Mouse (Mus musculus) urinary bladder, postnatal 10 days (tissue): ENCODE data around the gene Nlk.
"Not testable (repeated sequence)": the region's sequence is repeated elsewhere in the genome, so short reads cannot be mapped to it uniquely, and the experiment has no call there.

ENCODE experiments used
- DNase-seq: peaks from one replicate; pipeline ENCODE4 v3.0.0; 2022; ENCODE audit warnings: low spot score

Gene Nlk

DNA sequence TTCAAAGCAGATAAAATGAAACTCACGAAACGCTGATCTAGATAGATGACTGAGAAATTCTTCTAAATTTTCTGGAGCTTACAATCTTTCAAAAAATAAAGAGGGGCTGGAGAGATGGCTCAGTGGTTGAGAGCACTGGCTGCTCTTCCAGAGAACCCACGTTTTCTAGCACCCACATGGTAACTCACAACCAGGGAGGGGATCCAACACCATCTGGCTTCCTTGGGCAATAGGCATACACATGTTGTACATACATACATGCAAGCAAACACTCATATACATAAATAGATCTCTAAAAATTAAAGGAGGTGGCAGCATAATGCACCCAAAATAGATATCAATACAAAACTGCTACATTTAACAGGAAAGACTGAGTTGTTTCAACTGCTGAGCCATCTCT lies 16.1 kb downstream of the Nlk start:
- no peak for DNase-seq

DNA sequence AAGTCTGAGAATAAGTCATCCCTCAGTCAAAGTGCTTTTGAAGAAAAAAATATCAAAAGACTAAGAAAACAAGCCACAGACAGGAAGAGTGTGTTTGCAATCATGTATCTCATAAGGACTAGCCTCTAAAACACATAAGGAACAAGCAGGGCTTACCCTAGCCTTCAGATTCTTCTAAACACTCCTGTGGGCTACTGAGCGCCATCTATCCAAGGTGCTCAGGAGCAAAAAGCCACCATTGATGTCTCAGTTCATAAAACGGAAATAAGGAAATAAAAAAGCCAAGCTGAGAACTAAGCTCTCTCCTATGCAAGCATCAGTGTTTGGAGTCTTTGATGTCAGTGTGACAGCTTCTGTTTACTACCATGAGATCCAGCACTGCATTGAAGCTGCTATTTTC lies 18.4 kb downstream of the Nlk start:
- DNase-seq, result no peak

DNA sequence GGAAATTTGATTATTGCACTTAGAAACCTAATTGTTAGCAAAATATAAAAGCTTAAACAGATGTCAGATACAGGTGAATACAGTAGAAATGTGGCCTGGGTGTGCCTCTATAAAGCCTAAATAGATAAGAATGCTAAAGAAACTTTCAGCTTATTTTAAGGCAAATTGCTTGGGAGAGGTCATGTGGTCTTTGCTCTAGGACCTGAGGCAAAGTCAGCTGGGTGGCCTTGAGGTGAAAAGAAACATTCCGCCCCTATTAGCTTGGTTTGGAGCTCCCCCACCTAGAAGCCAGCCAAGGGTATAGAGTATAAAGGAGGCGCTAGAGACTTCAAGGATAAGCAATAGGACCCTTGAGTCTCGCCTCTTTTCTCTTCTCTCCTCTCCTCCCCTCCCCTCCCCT lies 28.5 kb downstream of the Nlk start:
- no peak for DNase-seq

DNA sequence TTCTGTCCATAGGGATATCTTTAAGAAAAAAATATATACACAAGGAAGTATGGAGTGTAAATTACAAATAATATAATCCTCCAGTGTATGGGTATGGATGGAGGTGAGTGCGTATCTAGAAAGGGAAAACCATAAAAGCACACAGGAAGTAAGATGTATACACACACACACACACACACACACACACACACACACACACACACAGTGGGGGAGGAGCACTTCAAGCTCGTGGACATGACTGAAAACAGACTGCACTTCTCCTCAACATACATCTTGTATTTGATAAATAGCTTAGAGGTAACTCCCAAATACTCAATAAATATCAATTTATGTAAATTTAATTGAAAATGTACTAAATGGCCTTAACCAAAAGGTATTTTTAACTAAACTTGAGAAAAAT lies 32.3 kb downstream of the Nlk start:
- no peak for DNase-seq

DNA sequence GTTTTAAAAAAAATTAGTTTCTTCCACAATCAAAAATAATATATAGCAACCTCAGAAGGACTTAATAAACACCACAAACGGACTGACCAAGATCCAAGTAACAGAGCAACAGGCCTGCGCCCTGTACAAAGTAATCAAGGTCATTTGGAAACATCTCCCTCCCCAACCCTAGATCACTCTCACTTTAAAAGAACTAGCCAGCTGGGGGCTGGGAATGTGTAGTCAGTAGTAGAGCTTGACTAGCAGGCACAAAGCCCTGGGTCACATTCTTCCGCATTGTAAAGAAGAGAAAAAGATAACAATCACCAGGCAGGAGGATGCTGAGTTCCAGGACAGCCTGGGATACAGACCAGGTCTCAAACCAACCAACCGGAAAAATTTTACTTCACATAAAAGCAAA lies 33.3 kb downstream of the Nlk start:
- no peak for DNase-seq

DNA sequence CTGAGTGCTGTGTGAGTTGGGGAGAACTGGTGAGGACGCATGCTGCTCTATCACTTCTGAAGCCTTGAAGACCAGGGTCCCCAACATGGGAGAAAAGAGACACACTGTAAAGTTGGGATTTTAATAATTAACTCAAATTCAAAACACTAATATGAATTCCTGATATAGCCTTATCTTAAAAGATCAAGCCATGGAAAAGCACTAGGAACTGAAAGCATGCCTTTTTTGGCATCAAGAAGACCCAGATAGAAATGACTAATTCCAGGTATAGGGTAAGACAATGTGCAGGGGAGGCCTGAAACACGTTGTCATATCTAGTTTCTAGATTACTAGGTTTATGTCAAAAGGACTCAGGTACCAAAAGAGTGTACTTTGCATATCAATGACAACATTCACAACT lies 48.0 kb downstream of the Nlk start:
- DNase-seq, result no peak

DNA sequence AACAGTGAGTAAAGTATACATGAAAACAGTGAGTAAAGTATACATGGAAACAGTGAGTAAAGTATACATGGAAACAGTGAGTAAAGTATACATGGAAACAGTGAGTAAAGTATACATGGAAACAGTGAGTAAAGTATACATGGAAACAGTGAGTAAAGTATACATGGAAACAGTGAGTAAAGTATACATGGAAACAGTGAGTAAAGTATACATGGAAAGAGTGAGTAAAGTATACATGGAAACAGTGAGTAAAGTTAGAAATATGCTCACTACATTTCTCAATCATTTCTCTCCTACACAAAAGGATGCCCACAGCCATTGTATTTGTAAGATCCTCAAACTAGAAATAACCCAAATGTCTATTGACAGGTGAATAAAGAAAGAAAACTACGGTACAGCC lies 48.8 kb downstream of the Nlk start:
- not testable (repeated sequence) for DNase-seq

DNA sequence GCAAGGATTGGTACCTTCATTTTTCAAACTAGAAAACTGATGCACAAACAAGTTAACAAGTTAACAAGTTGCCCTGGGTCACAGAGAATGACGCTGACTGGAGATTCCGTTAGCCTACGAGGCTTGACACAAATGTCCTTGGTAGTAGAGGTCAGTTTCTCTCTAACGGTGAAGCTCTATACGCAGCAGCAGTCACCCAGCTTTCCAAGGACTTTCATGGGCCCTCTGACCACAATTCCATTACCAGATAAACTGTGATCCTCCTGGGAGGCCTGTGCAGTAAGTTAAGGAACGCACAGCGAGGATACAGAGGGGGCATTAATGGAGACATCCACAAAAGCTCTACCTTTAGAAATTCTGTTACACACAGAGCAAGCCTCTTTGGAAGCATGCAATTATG lies 53.4 kb downstream of the Nlk start:
- DNase-seq, result no peak

DNA sequence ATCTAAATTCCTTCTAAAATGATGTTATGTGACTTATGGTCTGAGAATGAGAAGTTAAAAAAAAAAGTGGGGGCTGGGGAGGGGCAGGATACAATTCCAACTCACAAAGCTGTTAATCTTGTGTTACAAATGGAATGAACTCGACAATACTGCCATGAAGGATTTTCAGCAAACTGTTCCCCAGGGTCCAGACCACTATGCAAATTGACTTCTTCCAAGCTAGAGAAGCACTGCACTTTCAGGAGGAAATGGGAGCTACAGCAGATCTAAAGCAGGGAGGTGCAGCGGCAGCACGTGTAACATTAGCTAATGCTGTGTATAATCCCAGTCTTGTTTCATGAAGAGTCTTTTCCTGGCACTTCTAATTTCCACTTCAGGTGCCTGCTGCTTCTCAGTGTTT lies 55.0 kb downstream of the Nlk start:
- DNase-seq, result no peak

DNA sequence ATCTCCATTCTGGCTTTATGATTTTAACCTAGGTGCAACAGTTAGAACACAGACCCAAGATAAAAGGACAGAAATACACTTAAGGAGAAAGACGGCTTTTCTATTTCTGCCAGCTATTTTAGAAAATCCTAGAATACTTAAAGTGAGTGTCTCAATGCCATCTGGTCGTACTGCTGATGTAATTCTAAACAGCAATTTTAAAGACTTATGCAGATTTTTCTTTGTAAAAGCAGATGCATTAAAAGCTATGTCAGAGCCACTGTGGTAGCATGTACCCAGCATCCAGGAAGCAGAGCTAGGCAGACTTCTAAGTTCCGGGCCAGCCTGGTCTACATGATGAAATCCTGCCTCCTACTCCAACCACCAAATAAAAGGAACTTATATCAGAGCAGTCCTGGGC lies 56.1 kb downstream of the Nlk start:
- no peak for DNase-seq

DNA sequence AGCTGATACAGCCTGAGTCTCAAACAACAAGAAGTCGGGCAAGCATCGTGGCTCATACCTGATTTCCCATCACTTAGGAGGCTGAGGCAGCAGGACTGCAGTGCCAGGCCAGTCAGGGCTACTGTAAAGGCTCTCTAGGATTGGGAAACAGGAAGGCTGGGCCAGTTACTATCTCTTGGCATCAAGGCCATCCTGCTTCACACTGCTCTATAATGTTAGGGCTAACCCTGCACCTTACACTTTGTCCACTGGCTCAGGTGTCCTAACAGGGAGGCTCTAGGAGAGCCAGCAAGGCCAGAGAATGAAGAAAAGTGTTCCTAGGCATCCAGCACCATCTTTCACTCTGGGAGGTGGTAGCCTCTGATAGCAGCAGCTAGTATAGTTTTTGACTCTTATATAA lies 64.4 kb downstream of the Nlk start:
- DNase-seq, result no peak

DNA sequence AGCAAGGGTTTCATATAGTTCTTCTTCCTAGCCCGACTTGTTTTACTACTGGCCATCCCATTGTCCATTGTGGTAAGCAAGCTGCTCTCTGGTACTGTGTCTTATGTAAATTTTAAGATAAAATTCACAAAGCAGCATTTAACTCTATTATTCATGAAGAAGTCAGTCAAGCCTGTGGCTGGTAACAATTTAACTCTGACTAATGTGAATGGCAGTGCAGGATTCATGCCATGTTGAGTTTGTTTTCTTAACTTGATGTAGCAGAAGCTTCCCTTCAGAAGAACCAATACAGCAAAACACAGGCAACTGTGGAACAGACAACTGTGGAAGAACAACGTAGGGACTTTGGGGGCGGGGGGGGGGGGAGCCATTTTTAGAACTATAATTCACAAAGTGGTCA lies 68.3 kb downstream of the Nlk start:
- DNase-seq, result no peak

DNA sequence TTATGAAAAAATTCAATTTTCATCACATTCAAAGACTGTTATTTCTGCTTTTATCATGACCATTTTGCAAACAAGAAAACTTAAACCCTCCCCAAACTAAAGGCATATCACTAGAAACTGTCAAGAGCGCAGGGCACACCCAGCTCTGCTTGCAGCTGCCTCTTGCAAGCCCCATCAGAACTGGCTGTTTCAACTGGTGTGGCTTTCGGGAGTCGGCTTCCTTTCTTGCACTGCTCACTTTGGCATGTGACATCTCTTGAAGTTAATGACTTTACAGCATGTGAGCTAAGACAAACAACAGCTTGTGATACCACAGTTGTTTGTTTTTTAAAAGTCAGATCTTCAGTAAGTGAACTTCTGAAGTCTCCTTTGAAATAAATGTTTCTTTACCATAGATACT lies 72.8 kb downstream of the Nlk start:
- DNase-seq, result no peak

DNA sequence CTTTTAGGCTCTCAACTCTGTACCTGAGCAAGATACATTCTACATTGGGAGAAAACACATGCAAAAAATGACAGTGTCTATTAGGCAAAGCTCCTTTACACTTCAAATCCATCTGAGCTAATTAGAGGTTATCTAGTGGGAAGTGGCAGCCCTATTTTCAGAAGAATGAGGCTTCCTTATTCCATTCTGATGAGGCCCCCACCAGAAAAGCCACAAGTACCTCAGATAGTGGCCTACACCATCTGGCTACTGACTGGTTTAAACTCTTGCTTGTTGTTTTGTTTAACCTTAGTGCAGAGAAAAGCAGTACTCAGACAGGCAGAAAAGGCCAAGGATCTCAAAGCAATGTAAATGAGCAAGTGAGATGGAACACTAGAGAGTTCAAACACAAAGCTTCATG lies 75.2 kb downstream of the Nlk start:
- DNase-seq, result no peak

DNA sequence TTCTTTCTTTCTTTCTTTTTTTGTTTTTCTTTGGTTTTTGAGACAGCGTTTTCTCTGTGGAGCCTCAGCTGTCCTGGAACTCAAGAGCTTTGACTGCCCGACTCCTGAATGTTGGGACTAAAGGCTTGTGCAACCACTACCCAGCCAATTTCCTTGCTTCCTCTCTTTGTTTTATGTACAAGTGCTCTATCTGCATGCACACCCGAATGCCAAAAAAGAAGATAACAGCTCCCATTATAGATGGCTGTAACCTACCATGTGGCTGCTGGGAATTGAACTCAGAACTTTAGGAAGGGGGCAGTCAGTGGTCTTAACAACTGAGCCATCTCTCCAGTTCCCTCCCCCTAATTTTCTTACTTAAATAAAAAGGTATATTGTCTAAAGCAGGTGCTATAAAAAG lies 77.0 kb downstream of the Nlk start:
- DNase-seq, result no peak

DNA sequence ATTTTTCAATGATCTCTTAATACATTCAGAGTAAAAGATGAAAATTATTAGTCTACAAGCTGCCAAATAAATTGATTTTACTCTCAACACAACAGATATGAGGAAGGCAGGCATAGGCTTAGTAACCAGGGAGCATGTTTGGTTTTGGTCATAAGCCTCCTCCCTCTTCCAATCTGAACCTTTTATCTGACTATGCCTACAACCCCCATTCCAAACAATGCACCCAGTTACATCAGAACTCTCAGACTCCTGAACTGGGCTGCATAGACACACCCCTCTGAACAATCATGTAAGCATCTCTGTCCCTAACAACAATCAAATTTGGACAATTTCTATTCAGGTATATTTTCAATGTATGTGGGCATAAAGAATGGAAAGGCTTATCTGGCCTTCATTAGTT lies 85.9 kb downstream of the Nlk start:
- DNase-seq, result no peak

DNA sequence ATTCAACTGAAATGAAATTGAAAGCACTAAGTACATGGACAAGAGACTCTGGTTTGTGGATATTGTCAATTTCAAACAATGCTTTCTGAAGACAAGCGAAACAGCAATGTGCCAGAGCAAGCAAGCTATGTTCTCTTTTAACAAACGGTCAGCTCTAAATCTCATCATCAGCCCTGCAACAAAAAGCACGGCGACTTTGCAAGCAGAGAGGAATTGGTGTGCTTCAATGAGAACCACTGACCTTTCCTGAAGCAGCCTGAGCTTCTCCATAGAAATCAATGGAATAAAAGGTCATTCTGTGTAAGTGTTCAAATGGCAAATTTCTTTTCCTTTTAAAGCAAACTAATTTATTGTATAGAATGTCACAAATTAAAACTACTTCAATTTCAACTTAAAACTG lies 87.5 kb downstream of the Nlk start:
- DNase-seq, result no peak

DNA sequence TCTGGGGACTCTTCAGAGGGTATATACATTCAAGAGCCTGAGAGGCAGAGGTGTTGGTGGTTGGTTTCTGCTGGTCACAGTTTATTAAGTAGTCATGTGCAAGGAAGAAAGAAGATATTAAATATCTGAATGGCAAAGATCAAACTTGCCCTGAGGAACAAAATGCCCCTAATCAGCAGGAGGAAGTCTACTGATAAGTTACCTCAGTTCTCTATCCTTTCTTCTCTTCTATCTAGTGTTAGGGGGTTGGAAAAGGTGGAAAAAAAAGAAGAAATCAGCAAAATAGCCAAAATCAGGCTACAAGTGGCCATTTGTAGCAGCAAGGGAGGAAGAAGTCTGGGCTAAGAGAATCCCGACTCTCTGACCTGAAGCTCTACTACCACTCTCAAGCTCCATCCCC lies 92.3 kb downstream of the Nlk start:
- DNase-seq, result no peak

DNA sequence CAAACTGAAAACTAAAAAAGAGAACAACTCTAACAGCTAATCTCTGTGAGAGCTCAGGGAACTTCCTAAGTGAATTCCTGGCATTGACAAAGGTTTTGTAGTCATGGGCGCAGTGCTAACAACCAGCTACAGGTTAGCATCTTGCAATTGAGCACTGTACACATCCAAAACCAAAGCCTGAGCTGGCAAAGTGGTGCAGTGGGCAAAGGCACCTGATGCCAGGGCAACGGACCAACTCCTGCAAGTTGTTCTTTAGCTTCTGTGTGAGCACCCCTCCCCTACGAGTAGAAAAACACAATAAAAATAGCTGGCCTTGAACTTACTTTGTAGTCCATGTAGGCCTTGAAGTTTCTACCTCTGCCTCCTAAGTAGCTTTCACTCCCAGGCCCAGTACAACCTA lies 94.4 kb downstream of the Nlk start:
- no peak for DNase-seq

DNA sequence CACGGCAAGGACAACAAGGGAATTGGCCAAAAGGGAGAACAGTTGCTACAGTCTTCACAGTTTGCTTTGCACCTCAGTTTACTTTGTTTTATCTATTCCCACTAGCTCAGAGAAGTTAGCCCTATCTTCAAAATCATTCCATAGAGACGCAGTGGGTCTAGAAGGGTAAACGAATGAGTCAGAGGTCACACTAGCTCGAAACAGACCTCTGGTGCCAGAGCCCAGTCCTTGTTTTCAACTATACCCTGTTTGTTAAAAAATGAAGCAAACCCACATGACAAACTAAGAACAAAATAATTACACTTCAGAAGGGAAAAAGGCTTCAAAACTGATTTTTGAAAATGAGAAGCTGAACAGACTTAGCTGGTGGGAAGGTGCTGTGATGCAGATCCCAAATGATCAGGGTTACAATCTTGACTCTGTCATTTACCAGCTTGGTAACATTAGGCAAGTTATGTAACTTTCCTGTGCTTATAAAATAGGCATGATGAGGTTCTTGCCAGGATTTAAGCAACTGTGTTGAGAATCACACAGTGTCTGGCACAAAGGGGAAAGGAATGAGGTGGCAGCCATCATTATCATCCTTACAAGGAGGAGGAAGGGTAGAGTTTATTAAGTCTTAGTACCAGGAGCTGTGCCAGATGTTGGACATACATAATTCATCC lies 96.1 kb downstream of the Nlk start:
- no peak for DNase-seq

DNA sequence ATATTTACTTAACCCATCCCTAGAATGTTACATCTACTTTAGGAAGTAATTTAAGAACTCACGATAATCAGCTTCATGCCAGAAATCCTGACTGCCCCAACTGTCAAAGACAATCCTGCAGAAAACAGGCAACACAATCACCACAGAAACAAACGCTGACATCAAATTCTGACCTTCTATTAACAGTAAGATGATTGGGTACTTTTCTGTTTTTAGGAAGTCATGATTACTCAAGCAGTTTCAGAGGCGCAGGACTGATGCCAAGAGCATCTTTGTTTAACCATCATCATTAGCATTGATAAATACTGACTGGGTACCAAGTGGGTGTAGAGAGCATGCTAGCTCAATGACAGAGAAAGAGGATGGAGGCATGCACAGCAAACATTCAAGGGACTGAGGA lies 96.7 kb downstream of the Nlk start:
- DNase-seq, result no peak

DNA sequence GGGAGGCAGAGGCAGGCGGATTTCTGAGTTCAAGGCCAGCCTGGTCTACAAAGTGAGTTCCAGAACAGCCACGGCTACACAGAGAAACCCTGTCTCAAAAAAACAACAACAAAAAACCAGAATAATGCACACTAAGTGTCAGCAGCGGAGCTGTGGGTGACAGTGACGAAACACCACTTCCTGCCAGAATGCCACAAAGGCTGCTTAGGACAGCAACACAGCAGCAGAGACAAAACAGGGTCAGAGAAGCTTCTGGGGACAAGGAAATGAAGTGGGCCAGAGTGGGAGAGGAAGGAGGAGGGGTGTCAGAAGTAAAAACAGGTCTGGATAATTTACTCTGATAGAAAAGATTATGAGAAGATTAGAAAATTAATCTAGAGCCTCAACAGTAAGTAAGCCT lies 97.1 kb downstream of the Nlk start:
- no peak for DNase-seq

DNA sequence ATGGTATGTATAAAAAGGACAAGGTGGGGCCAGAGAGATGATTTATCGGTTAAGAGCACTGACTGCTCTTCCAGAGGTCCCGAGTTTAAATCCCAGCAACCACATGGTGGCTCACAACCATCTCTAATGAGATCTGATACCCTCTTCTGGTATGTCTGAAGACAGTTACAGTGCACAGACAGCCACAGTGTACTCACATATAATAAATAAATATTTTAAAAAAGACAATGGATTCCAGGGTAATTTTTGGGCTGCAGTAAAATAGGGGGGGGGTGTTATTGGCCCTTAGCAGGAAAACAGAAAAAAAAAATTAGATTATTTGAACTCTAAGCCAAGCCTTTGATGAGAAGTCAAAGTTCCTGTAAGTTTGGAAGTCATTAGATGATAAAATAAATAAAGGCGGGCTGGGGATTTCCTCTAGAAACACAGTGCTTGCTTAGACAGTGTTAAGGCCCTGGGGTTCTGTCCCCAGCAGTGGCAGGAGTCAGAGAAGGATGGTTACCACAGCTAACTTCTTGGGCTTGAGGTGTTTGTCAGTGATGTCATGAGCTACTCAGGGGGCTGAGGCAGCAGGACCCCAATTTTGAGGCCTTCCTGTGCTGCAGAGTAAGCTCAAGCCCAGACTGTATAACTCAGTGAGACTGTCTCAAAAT lies 98.3 kb downstream of the Nlk start:
- no peak for DNase-seq

DNA sequence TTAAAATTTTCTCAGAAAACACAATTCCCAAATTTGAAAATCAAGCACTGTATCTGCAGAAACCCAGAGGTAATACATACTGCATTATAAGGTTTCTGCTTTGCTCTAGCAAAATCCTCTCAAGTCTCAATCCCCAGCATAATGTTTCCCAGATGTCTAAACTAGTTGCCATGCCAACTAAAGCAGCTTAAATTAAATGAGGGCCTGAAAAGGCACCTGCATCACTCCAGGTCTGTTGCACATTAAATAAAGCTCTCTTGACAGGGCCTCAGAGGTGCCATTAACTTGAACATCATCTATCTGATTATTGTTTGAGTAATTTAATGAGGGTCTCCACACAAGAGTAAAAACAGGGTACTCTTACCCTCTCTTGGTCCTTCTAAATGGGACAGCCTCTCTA lies 100.4 kb downstream of the Nlk start:
- no peak for DNase-seq

DNA sequence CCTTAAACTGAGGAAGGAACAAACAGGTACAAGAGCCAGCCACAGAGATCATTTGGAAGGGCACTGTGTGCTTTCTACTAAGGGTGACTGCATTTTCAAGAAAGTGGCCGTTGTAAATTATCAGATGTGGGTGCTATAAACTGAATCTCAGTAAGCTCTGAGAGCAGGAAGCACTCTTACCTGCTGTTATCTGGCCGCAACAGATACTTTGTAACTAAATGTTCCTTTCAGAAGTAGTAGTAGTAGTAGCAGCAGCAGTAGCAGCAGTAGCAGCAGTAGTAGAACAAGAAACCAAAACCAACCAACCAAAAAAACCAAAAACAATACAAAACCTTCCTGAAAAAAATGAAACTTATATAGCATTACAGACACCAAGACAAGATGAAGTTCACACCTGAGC lies 101.4 kb downstream of the Nlk start:
- DNase-seq, result no peak
